Mouse (Mus musculus) cerebellum, adult 2 months (tissue): ENCODE measurements around the gene Clec2l. TPM values are rescaled to one million over a fixed set of nuclear protein-coding genes. Genes with fewer than 3 reads are reported as not detected.

Source experiments
- DNase-seq, 2 experiments: peaks; one replicate each; pipeline ENCODE4 v3.0.0; 2021
- H3K27ac ChIP-seq: fragments of 200-500 bp; 2 replicates; pipeline ENCODE4 v1.5.1; 2012; ENCODE audit warnings: low read length, control low read depth, inconsistent platforms; ENCODE audit not compliant: insufficient read depth
- H3K27me3 ChIP-seq: fragments of 200-500 bp; 2 replicates; pipeline ENCODE4 v1.6.1; 2012; ENCODE audit warnings: inconsistent platforms, mild to moderate bottlenecking, low read length, moderate library complexity; ENCODE audit not compliant: control insufficient read depth, insufficient read depth
- H3K4me1 ChIP-seq: fragments of 200-500 bp; 2 replicates; pipeline ENCODE4 v1.6.1; 2011; ENCODE audit warnings: low read length; ENCODE audit not compliant: control insufficient read depth, insufficient read depth
- H3K4me3 ChIP-seq: fragments of 200-500 bp; replicated peaks from 2 replicates; pipeline ENCODE3; 2011; ENCODE audit warnings: mild to moderate bottlenecking, low read depth, low read length, control low read depth; ENCODE audit not compliant: insufficient read depth
- CTCF ChIP-seq: fragments of 200-500 bp; IDR thresholded peaks from 2 replicates; pipeline ENCODE4 v1.5.1; 2011; ENCODE audit warnings: low read depth, mild to moderate bottlenecking, control low read depth, low read length, moderate library complexity, borderline replicate concordance; ENCODE audit not compliant: insufficient read depth
- POLR2A ChIP-seq: fragments of 200-500 bp; IDR thresholded peaks from 2 replicates; pipeline ENCODE4 v1.6.1; 2011; ENCODE audit warnings: low read length, control low read depth, borderline replicate concordance; ENCODE audit not compliant: insufficient read depth
- WGBS: fragments of 180-500 bp; shearing (Covaris S2); methylation state at CpG from one replicate; pipeline ENCODE4 v1.1.7; 2018; 5-methylcytosine and 5-hydroxymethylcytosine counted together
- polyA plus RNA-seq: library from polyadenylated mRNA; depleted of rRNA; stranded (reverse); fragments of >200 nt; gene quantifications from 2 replicates; pipeline ENCODE4 v1.2.3, GENCODE M21; 2012; rRNA removed

The Clec2l gene
- polyA plus RNA-seq, 1 experiment: 226 TPM

DNA sequence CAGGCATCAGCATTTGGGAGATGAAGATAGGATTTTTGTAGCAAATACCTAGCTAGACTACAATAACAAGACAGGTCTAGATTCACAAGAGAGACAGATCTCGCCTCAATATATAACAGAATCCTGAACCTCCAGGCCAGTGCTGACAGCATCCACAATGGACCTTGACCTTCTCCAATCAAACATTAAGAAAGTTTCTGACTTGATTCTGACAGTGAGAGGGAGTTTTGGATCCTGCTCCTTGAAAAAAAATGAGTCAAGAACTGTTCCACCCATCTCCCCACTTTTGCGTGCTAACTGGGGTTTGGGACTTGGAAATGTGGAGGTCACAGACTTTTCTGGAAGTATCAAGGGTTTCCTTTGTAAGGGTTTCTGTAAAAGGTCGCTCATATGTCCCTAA is 62.6 kb downstream of the Clec2l start:
- Histone ChIP-seq H3K4me3 (no peak overlapping the region), H3K27me3 (no peaks in the 10 kb centered on the region), H3K4me1 (peaks cover 5% of the 10 kb centered on the region), H3K27ac (no peak overlapping the region)
- no peak for DNase-seq
- 96% methylated on average over 3 of the region's 3 CpGs for WGBS
- TF ChIP-seq POLR2A (no peak), CTCF (no peak)

Other genes with a start within 250 kb of the Clec2l start
- gene Ubn2, start 229.1 kb upstream of the Clec2l start, polyA plus RNA-seq: 25.0 and 27.1 TPM in 2 replicates
- gene Fmc1, start 129.6 kb upstream of the Clec2l start, polyA plus RNA-seq: 205 and 213 TPM in 2 replicates
- 193 and 194 TPM in 2 replicates for gene Luc7l2, start 111.7 kb upstream of the Clec2l start, polyA plus RNA-seq
- gene Klrg2, start 25.8 kb upstream of the Clec2l start, polyA plus RNA-seq: 0.73 and 1.0 TPM in 2 replicates
- gene Tbxas1, start 212.3 kb downstream of the Clec2l start, polyA plus RNA-seq: 1.2 TPM in 2 replicates
- gene Hipk2, start 213.1 kb downstream of the Clec2l start, polyA plus RNA-seq: 34.3 and 36.6 TPM in 2 replicates